In genomic region chr9:104035261-104036015, GRCm38 (mm10) we compare ENCODE assay signal across 9 mouse cellular contexts. TPM values are rescaled to one million over a fixed set of nuclear protein-coding genes. Genes with fewer than 3 reads are reported as not detected.
DNase-seq lines count a peak whose midpoint lies in the region; ATAC-seq lines count a peak whose summit lies in the region.
"Had no signal": no experiment of that assay in that cellular context is flagged by ENCODE, and none has a peak within 500 bp of the region (broad histone marks: within the 10 kb centered on the region; RNA-seq: fewer than 3 reads in every experiment).

No protein-coding gene starts in this region.

- 0 out of 2 replicates have a peak, but pooled peaks have one; percentile 44 for ATAC-seq in embryonic facial prominence, embryonic 11.5 days (replicated peaks; ENCODE audit: insufficient number of reproducible peaks, low FRiP score, low TSS enrichment, low read depth)
- peak; percentile 41; the same call in 1 of the 2 replicates for ATAC-seq in heart, embryonic 16.5 days (replicated peaks; ENCODE audit: extremely low read depth, insufficient read depth, low FRiP score)

- H3K9ac ChIP-seq in embryonic facial prominence, embryonic 11.5 days (replicated peaks; ENCODE audit: low read length): no peak overlapping the region
- H3K9ac ChIP-seq in heart, embryonic 16.5 days (ENCODE audit: low read length): no peak overlapping the region
- H3K9ac ChIP-seq: neural tube, embryonic 12.5 days had no signal

- no peaks in the 10 kb centered on the region for H3K9me3 ChIP-seq in embryonic facial prominence, embryonic 11.5 days (replicated peaks; ENCODE audit: control insufficient read depth, low read length)
- H3K9me3 ChIP-seq in heart, embryonic 16.5 days (replicated peaks; ENCODE audit: control insufficient read depth, low read length): no peaks in the 10 kb centered on the region
- H3K9me3 ChIP-seq: neural tube, embryonic 12.5 days had no signal

- WGBS in embryonic facial prominence, embryonic 11.5 days: 47% methylated on average over 24 of the region's 24 CpGs
- WGBS in heart, embryonic 16.5 days: 51% methylated on average over 24 of the region's 24 CpGs

- H3K36me3 ChIP-seq in embryonic facial prominence, embryonic 11.5 days (replicated peaks; ENCODE audit: control insufficient read depth, insufficient read depth, low read depth, low read length): no peaks in the 10 kb centered on the region; the same call in none of the 2 replicates
- H3K36me3 ChIP-seq in heart, embryonic 16.5 days (ENCODE audit: control insufficient read depth, insufficient read depth): peaks cover 2% of the 10 kb centered on the region; the same call in 1 of the 2 replicates

- no peaks in the 10 kb centered on the region for H3K4me1 ChIP-seq in embryonic facial prominence, embryonic 11.5 days (ENCODE audit: control insufficient read depth, insufficient read depth, low read length)
- H3K4me1 ChIP-seq in heart, embryonic 16.5 days (ENCODE audit: control insufficient read depth, insufficient read depth, low read length): peaks cover 7% of the 10 kb centered on the region
- H3K4me1 ChIP-seq: neural tube, embryonic 12.5 days had no signal

- H3K4me3 ChIP-seq in embryonic facial prominence, embryonic 11.5 days (ENCODE audit: low read depth, low read length): no peak overlapping the region
- no peak overlapping the region for H3K4me3 ChIP-seq in heart, embryonic 16.5 days (ENCODE audit: low read length)
- H3K4me3 ChIP-seq: neural tube, embryonic 12.5 days had no signal

- no peak overlapping the region for H3K27ac ChIP-seq in embryonic facial prominence, embryonic 11.5 days (replicated peaks; ENCODE audit: low read depth, low read length)
- H3K27ac ChIP-seq in heart, embryonic 16.5 days (ENCODE audit: low read length): no peak overlapping the region
- H3K27ac ChIP-seq: neural tube, embryonic 12.5 days had no signal

- no peaks in the 10 kb centered on the region for H3K27me3 ChIP-seq in embryonic facial prominence, embryonic 11.5 days (ENCODE audit: control insufficient read depth, insufficient read depth, low read length)
- H3K27me3 ChIP-seq in heart, embryonic 16.5 days (ENCODE audit: control insufficient read depth, insufficient read depth, low read length): no peaks in the 10 kb centered on the region
- H3K27me3 ChIP-seq: neural tube, embryonic 12.5 days had no signal

- no peak overlapping the region for H3K4me2 ChIP-seq in embryonic facial prominence, embryonic 11.5 days (ENCODE audit: low read depth, low read length)
- H3K4me2 ChIP-seq in heart, embryonic 16.5 days (ENCODE audit: low read depth, low read length): no peak overlapping the region
- H3K4me2 ChIP-seq: neural tube, embryonic 12.5 days had no signal

- DNase-seq in ES-CJ7 (ENCODE audit: low read depth, low spot score): peak; percentile 94
- DNase-seq in adrenal gland, postnatal 14 days: peak; percentile 89
- DNase-seq in embryonic facial prominence, embryonic 11.5 days (ENCODE audit: low spot score): peak; percentile 84
- DNase-seq in layer of hippocampus, adult 18-20 months (ENCODE audit: low spot score in 2 of 2): peak; percentile 54 to 82
- peak; percentile 71 to 77 for DNase-seq in lung, adult 18-20 months
- DNase-seq in right cerebral cortex, adult 2 months (ENCODE audit: low spot score in 2 of 2): peak; percentile 78 to 80
- DNase-seq in urinary bladder, postnatal 10 days (ENCODE audit: low spot score): peak; percentile 34

RNA-seq across cellular contexts. Expression of gene Gm28305, which starts 5.0 kb away (rescaled TPM):
- not detected in 2 replicates for total RNA-seq in adrenal gland, postnatal 14 days (2021)
- polyA plus RNA-seq in embryonic facial prominence, embryonic 11.5 days (2014; fragmentation: Nextera tagmentation; extraction: Ambion mirVana): not detected in 2 replicates
- polyA plus RNA-seq in heart, embryonic 16.5 days (2015; fragmentation: Nextera tagmentation; extraction: Ambion mirVana): not detected in 2 replicates
- not detected for total RNA-seq in layer of hippocampus, adult 18-20 months (2021)
- polyA plus RNA-seq: neural tube, embryonic 12.5 days had no signal

RNA-seq across cellular contexts. Expression of gene Uba5, which starts 27.5 kb away (rescaled TPM):
- total RNA-seq in adrenal gland, postnatal 14 days (2021): 32.9 and 36.5 TPM in 2 replicates
- polyA plus RNA-seq in embryonic facial prominence, embryonic 11.5 days (2014; fragmentation: Nextera tagmentation; extraction: Ambion mirVana): 64.2 and 77.3 TPM in 2 replicates
- 36.1 and 38.7 TPM in 2 replicates for polyA plus RNA-seq in heart, embryonic 16.5 days (2015; fragmentation: Nextera tagmentation; extraction: Ambion mirVana)
- 10 to 100 TPM; 39.8 to 40.0 TPM for total RNA-seq in layer of hippocampus, adult 18-20 months (2021)

RNA-seq across cellular contexts. Expression of gene Acad11, which starts 27.7 kb away (rescaled TPM):
- 102 and 121 TPM in 2 replicates for total RNA-seq in adrenal gland, postnatal 14 days (2021)
- 10.9 and 11.1 TPM in 2 replicates for polyA plus RNA-seq in embryonic facial prominence, embryonic 11.5 days (2014; fragmentation: Nextera tagmentation; extraction: Ambion mirVana)
- 14.3 and 16.7 TPM in 2 replicates for polyA plus RNA-seq in heart, embryonic 16.5 days (2015; fragmentation: Nextera tagmentation; extraction: Ambion mirVana)
- total RNA-seq in layer of hippocampus, adult 18-20 months (2021): 10 to 100 TPM; 21.3 to 23.7 TPM

RNA-seq across cellular contexts. Expression of gene Nphp3, which starts 33.1 kb away (rescaled TPM):
- 3.0 and 4.7 TPM in 2 replicates for total RNA-seq in adrenal gland, postnatal 14 days (2021)
- polyA plus RNA-seq in embryonic facial prominence, embryonic 11.5 days (2014; fragmentation: Nextera tagmentation; extraction: Ambion mirVana): 4.0 and 4.7 TPM in 2 replicates
- polyA plus RNA-seq in heart, embryonic 16.5 days (2015; fragmentation: Nextera tagmentation; extraction: Ambion mirVana): 3.4 TPM in 2 replicates
- 1 to 10 TPM; 7.6 to 9.1 TPM for total RNA-seq in layer of hippocampus, adult 18-20 months (2021)

Comparison
In these comparisons a context has a peak if more than half of its experiments do, and no peak if none do; other contexts are left out.
1. DNase-seq: peak in every context shown above with its lines; median percentile 94 in ES-CJ7; 89 in adrenal gland, postnatal 14 days; 84 in embryonic facial prominence, embryonic 11.5 days; 79 in right cerebral cortex, adult 2 months; 74 in lung, adult 18-20 months; 68 in layer of hippocampus, adult 18-20 months; 34 in urinary bladder, postnatal 10 days.